In the genomic region with DNA sequence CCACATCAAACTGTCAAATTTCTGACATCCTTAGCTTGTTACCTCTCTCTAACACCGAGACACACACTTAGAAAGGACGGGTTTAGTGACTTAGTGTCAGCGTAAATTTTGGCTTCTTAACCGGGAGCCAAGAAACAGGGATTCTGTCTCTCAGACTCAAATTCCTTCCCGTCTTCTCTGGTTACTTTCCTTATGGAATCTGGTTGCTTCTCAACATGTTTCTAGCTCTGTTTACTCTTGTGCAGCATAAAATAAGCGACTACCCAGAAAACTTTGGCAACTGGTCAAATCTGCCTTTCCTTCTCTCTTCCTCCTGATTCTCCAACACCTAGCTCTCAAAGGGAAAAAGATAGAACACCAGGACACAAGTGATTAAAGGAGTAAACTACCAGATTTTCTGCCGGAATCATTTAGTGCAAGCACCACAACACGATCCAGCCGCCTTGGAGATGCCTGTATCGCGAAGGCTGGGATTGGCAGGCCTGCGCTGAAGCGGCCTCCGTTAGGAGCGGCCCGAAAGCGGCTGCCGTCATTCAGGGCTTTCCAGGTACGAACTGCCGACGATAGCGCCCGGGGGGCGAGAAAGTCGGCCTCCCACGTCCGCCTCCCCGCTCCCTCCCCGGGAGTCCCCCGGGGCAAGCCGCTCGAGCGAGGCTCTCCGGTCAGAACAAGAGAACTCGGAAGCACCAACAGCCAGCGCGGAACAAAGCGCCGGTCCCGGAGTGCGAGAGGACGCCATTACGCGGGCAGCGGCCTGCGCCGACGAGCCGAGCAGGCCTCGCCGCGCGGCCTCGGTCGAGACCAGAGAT, we compare ENCODE assay signal across 8 mouse cellular contexts. TPM values are rescaled to one million over a fixed set of nuclear protein-coding genes. Genes with fewer than 3 reads are reported as not detected.
DNase-seq lines count a peak whose midpoint lies in the region; ATAC-seq and TF ChIP-seq lines count a peak whose summit lies in the region.

No protein-coding gene starts in this region.

- TF ChIP-seq POLR2A in spleen, adult 2 months (IDR thresholded peaks at IDR 0.05; ENCODE audit: low read depth, low read length), result no peak

- under 1% methylated on average over 55 of the region's 55 CpGs for WGBS in spleen, adult 2 months
- under 1% methylated on average over 55 of the region's 55 CpGs for WGBS in liver, embryonic 14.5 days (ENCODE audit: insufficient replicate concordance)
- under 1% methylated on average over 54 of the region's 55 CpGs for WGBS in stomach, embryonic 14.5 days

- peaks cover 18% of the 10 kb centered on the region; the same call in 1 of the 2 replicates for H3K4me1 ChIP-seq in spleen, adult 2 months (ENCODE audit: control insufficient read depth, insufficient read depth, insufficient read length)
- peaks cover 37 to 42% of the 10 kb centered on the region in 2 experiments for H3K4me1 ChIP-seq in liver, embryonic 14.5 days (replicated peaks; ENCODE audit: control insufficient read depth in 2 of 2, insufficient read depth in 2 of 2, low read length in 1 of 2)
- no peaks in the 10 kb centered on the region for H3K4me1 ChIP-seq in stomach, embryonic 14.5 days (ENCODE audit: control insufficient read depth, insufficient read depth, low read length)

- H3K36me3 ChIP-seq in spleen, adult 2 months (ENCODE audit: control insufficient read depth, insufficient read depth, low read length), result no peaks in the 10 kb centered on the region
- peaks cover 3% of the 10 kb centered on the region; the same call in 1 of the 2 replicates for H3K36me3 ChIP-seq in liver, embryonic 14.5 days (replicated peaks; ENCODE audit: control insufficient read depth, insufficient read depth, low read depth)
- no peaks in the 10 kb centered on the region for H3K36me3 ChIP-seq in stomach, embryonic 14.5 days (ENCODE audit: control insufficient read depth, insufficient read depth, low read length)

- H3K27ac ChIP-seq in spleen, adult 2 months (ENCODE audit: insufficient read depth, low read length), result peak overlapping the region; percentile 100
- H3K27ac ChIP-seq in liver, embryonic 14.5 days, result peak overlapping the region; percentile 61
- H3K27ac ChIP-seq in stomach, embryonic 14.5 days (ENCODE audit: low read length), result peak overlapping the region; percentile 96

- peak overlapping the region; percentile 93 for H3K4me2 ChIP-seq in liver, embryonic 14.5 days (ENCODE audit: low read depth)
- peak overlapping the region; percentile 89 for H3K4me2 ChIP-seq in stomach, embryonic 14.5 days (replicated peaks; ENCODE audit: low read depth, low read length)

- no peaks in the 10 kb centered on the region for H3K9me3 ChIP-seq in liver, embryonic 14.5 days (ENCODE audit: control insufficient read depth, low read length)
- H3K9me3 ChIP-seq in stomach, embryonic 14.5 days (ENCODE audit: control insufficient read depth, low read depth, low read length), result no peaks in the 10 kb centered on the region

- ATAC-seq in liver, embryonic 14.5 days (ENCODE audit: insufficient read depth), result peak; percentile 53
- ATAC-seq in stomach, embryonic 14.5 days (ENCODE audit: insufficient number of reproducible peaks, insufficient read depth, low FRiP score, low read depth), result peak; percentile 30

- peak overlapping the region; percentile 91 for H3K9ac ChIP-seq in liver, embryonic 14.5 days (replicated peaks)
- H3K9ac ChIP-seq in stomach, embryonic 14.5 days (replicated peaks; ENCODE audit: low read depth, low read length), result peak overlapping the region; percentile 99

- no peak for TF ChIP-seq EP300 in liver, embryonic 14.5 days (IDR thresholded peaks at IDR 0.05; ENCODE audit: low read depth)

- peak; percentile 61 for DNase-seq in cerebellum, adult 9-10 months
- DNase-seq in cerebellum, adult 11 months, result no peak
- peak in 1 of 2 experiments; percentile 40 for DNase-seq in spleen, adult 2 months (ENCODE audit: low read depth in 1 of 2, low spot score in 2 of 2)
- no peak for DNase-seq in spleen, adult 12 weeks (ENCODE audit: low spot score)
- DNase-seq in gastrocnemius, adult 8-10 months (ENCODE audit: low spot score in 2 of 2), result peak; percentile 15 to 31
- DNase-seq in liver, embryonic 14.5 days (ENCODE audit: low read depth in 3 of 3, low spot score in 3 of 3), result peak in 1 of 3 experiments; percentile 35
- DNase-seq in urinary bladder, postnatal 4 days (ENCODE audit: low spot score in 2 of 2), result no peak

- peak overlapping the region; percentile 98 for H3K4me3 ChIP-seq in spleen, adult 2 months (ENCODE audit: extremely low read depth, insufficient read depth, insufficient read length)
- peak overlapping the region; percentile 80 to 83 for H3K4me3 ChIP-seq in liver, embryonic 14.5 days (ENCODE audit: insufficient read depth in 1 of 2, low read depth in 2 of 2, low read length in 2 of 2)
- H3K4me3 ChIP-seq in stomach, embryonic 14.5 days (ENCODE audit: low read depth, low read length), result peak overlapping the region; percentile 98

- TF ChIP-seq CTCF in spleen, adult 2 months (IDR thresholded peaks at IDR 0.05; ENCODE audit: extremely low read depth, insufficient read depth, insufficient read length, insufficient replicate concordance), result no peak
- TF ChIP-seq CTCF in liver, embryonic 14.5 days (IDR thresholded peaks at IDR 0.05; ENCODE audit: low read depth), result no peak

- H3K27me3 ChIP-seq in spleen, adult 2 months (ENCODE audit: control insufficient read depth, insufficient read depth, low read length), result no peaks in the 10 kb centered on the region
- no peaks in the 10 kb centered on the region for H3K27me3 ChIP-seq in liver, embryonic 14.5 days (ENCODE audit: control insufficient read depth, insufficient read depth, low read length)
- no peaks in the 10 kb centered on the region for H3K27me3 ChIP-seq in stomach, embryonic 14.5 days (ENCODE audit: control insufficient read depth, insufficient read depth, low read length)

RNA-seq across cellular contexts. Expression of gene Sf3b1, which starts 0.6 kb away (rescaled TPM):
- polyA plus RNA-seq in spleen, adult 2 months (2012; rRNA removed), result 35.5 and 39.0 TPM in 2 replicates
- 10 to 100 TPM; 45.9 to 57.9 (median 52.4) TPM for total RNA-seq in gastrocnemius, adult 8-10 months (2022)
- polyA plus RNA-seq in liver, embryonic 14.5 days (2012; rRNA removed), result 30.9 and 45.0 TPM in 2 replicates
- 122 and 132 TPM in 2 replicates for polyA plus RNA-seq in liver, embryonic 14.5 days (2014; fragmentation: Nextera tagmentation; extraction: Ambion mirVana)
- polyA plus RNA-seq in stomach, embryonic 14.5 days (2014; fragmentation: Nextera tagmentation; extraction: Ambion mirVana), result 334 and 363 TPM in 2 replicates

RNA-seq across cellular contexts. Expression of gene Coq10b, which starts 25.9 kb away (rescaled TPM):
- polyA plus RNA-seq in spleen, adult 2 months (2012; rRNA removed), result 3.1 and 3.3 TPM in 2 replicates
- 10 to 100 TPM; 13.4 to 22.4 (median 19.9) TPM for total RNA-seq in gastrocnemius, adult 8-10 months (2022)
- polyA plus RNA-seq in liver, embryonic 14.5 days (2012; rRNA removed), result 6.3 and 8.6 TPM in 2 replicates
- polyA plus RNA-seq in liver, embryonic 14.5 days (2014; fragmentation: Nextera tagmentation; extraction: Ambion mirVana), result 15.4 and 16.4 TPM in 2 replicates
- polyA plus RNA-seq in stomach, embryonic 14.5 days (2014; fragmentation: Nextera tagmentation; extraction: Ambion mirVana), result 19.7 and 24.1 TPM in 2 replicates

Comparison
In these comparisons a context has a peak if more than half of its experiments do, and no peak if none do; other contexts are left out.
1. DNase-seq: peak in cerebellum, adult 9-10 months (single experiment) and gastrocnemius, adult 8-10 months (2 of 2); none in cerebellum, adult 11 months (single experiment), spleen, adult 12 weeks (single experiment) and urinary bladder, postnatal 4 days (0 of 2).
2. Peak in every context shown above with its lines, with median percentiles within 50 percentile points of each other: H3K27ac ChIP-seq and H3K4me3 ChIP-seq.